Mouse (Mus musculus): ENCODE measurements around the gene Jph2.

- TF ChIP-seq CTCF (IDR thresholded peaks at IDR 0.05; ENCODE audit: borderline replicate concordance, control insufficient read depth, extremely low read depth, insufficient read depth, low read length, poor library complexity) (no peak), POLR2A (IDR thresholded peaks at IDR 0.05; ENCODE audit: control insufficient read depth, extremely low read depth, insufficient read depth, low read length, poor library complexity) (no peak)
Observed at GRCm38 (mm10) chr2:163323163-163323562, 74.6 kb downstream of the Jph2 start.
